Mouse (Mus musculus): ENCODE data around the gene Cdc37l1. TPM values are rescaled to one million over a fixed set of nuclear protein-coding genes. Genes with fewer than 3 reads are reported as not detected.

The Cdc37l1 gene
- polyA plus RNA-seq, 1 experiment: 9.2 TPM

DNA sequence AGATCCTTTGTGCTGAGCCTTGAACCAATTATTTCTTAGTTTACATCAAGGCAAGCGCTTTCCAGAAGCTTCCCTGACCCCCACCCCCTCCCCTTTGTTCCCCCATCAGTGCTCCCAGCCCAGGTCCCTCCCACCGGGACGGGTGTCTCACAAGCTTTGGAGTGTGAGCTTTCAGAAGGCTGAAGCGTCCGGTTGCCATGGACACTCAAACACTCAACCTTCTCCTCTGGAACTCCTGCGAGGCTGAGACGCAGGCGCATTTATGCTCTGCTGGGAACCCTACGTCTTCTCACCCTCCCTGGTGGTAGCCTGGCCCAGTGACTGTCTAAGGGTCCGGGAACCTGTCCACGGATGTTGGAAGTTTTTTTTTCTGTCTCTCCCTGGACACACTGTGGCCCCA is 22.5 kb upstream of the Cdc37l1 start, which contains the start of gene 4430402I18Rik:
TSS of gene 4430402I18Rik (minus strand) at position 149 of the 400 bp plus-strand sequence.
- H3K79me2 ChIP-seq (ENCODE audit: control insufficient read depth, insufficient read depth): no peaks in the 10 kb centered on the region
- TF ChIP-seq MAX (IDR thresholded peaks at IDR 0.05; ENCODE audit: low read depth) (no peak), POLR2A (IDR thresholded peaks at IDR 0.05; ENCODE audit: insufficient read length, low read depth) (no peak), SRF (IDR thresholded peaks at IDR 0.05; ENCODE audit: control insufficient read depth, insufficient read length, low read depth) (no peak), CEBPB (IDR thresholded peaks at IDR 0.05; ENCODE audit: insufficient read depth, poor library complexity, severe bottlenecking) (no peak), MYOG (IDR thresholded peaks at IDR 0.05; ENCODE audit: control insufficient read depth in 1 of 3, insufficient read depth in 1 of 3, insufficient read length in 2 of 3, low read depth in 2 of 3) (no peak), POLR2AphosphoS2 (IDR thresholded peaks at IDR 0.05; ENCODE audit: insufficient read length, low read depth) (no peak), TCF12 (IDR thresholded peaks at IDR 0.05; ENCODE audit: insufficient read depth, poor library complexity, severe bottlenecking) (no peak), TCF3 (IDR thresholded peaks at IDR 0.05; ENCODE audit: insufficient read length, low read depth) (no peak), REST (IDR thresholded peaks at IDR 0.05; ENCODE audit: insufficient read depth, insufficient read length) (no peak), USF1 (IDR thresholded peaks at IDR 0.05; ENCODE audit: low read depth) (no peak), MYOD1 (IDR thresholded peaks at IDR 0.05; ENCODE audit: control insufficient read depth in 1 of 3, insufficient read length in 2 of 3, low read depth in 2 of 3) (no peak), E2F4 (IDR thresholded peaks at IDR 0.05; ENCODE audit: insufficient read depth) (no peak)
- H3K27me3 ChIP-seq (ENCODE audit: control insufficient read depth, insufficient read depth, insufficient read length): peaks cover 13% of the 10 kb centered on the region
- H3K4me3 ChIP-seq: no peak within 1 kb of the TSS
- no peaks in the 10 kb centered on the region for H3K36me3 ChIP-seq (ENCODE audit: control insufficient read depth, insufficient read depth)
- no peak within 1 kb of the TSS for H3K4me2 ChIP-seq (ENCODE audit: low read depth)
- no peak within 1 kb of the TSS for H3ac ChIP-seq (ENCODE audit: control insufficient read depth, insufficient read length)

DNA sequence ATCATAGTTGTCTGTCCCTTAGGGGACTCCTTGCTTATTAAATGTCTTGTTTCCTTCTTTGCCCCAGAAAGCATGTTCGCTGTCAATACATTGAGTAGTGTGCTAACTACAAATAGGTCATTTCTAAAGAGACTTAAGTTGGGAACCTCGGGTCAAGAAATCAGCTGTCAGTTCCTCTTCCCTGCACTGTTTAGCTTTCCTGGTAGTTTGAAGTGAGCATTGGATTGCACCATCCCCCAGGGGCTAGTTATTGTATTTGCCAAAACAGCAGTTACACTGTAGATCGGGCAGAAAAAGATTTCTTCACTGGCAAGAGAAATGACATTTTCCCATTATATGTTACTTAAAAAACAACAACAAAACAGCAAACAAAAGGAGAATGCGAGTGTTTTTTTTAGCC is 22.0 kb upstream of the Cdc37l1 start:
- no peak overlapping the region for H3K4me2 ChIP-seq (ENCODE audit: low read depth)
- TF ChIP-seq TCF3 (IDR thresholded peaks at IDR 0.05; ENCODE audit: insufficient read length, low read depth) (no peak), POLR2A (IDR thresholded peaks at IDR 0.05; ENCODE audit: insufficient read length, low read depth) (no peak), TCF12 (IDR thresholded peaks at IDR 0.05; ENCODE audit: insufficient read depth, poor library complexity, severe bottlenecking) (no peak), POLR2AphosphoS2 (IDR thresholded peaks at IDR 0.05; ENCODE audit: insufficient read length, low read depth) (no peak), MYOD1 (IDR thresholded peaks at IDR 0.05; ENCODE audit: control insufficient read depth in 1 of 3, insufficient read length in 2 of 3, low read depth in 2 of 3) (no peak), E2F4 (IDR thresholded peaks at IDR 0.05; ENCODE audit: insufficient read depth) (no peak), MYOG (IDR thresholded peaks at IDR 0.05; ENCODE audit: control insufficient read depth in 1 of 3, insufficient read depth in 1 of 3, insufficient read length in 2 of 3, low read depth in 2 of 3) (no peak), SRF (IDR thresholded peaks at IDR 0.05; ENCODE audit: control insufficient read depth, insufficient read length, low read depth) (no peak), USF1 (IDR thresholded peaks at IDR 0.05; ENCODE audit: low read depth) (no peak), MAX (IDR thresholded peaks at IDR 0.05; ENCODE audit: low read depth) (no peak), REST (IDR thresholded peaks at IDR 0.05; ENCODE audit: insufficient read depth, insufficient read length) (no peak), CEBPB (IDR thresholded peaks at IDR 0.05; ENCODE audit: insufficient read depth, poor library complexity, severe bottlenecking) (no peak)
- H3K36me3 ChIP-seq (ENCODE audit: control insufficient read depth, insufficient read depth): no peaks in the 10 kb centered on the region
- H3K79me2 ChIP-seq (ENCODE audit: control insufficient read depth, insufficient read depth): no peaks in the 10 kb centered on the region
- H3K27me3 ChIP-seq (ENCODE audit: control insufficient read depth, insufficient read depth, insufficient read length): peaks cover 13% of the 10 kb centered on the region
- H3K4me3 ChIP-seq: no peak overlapping the region
- no peak overlapping the region for H3ac ChIP-seq (ENCODE audit: control insufficient read depth, insufficient read length)

DNA sequence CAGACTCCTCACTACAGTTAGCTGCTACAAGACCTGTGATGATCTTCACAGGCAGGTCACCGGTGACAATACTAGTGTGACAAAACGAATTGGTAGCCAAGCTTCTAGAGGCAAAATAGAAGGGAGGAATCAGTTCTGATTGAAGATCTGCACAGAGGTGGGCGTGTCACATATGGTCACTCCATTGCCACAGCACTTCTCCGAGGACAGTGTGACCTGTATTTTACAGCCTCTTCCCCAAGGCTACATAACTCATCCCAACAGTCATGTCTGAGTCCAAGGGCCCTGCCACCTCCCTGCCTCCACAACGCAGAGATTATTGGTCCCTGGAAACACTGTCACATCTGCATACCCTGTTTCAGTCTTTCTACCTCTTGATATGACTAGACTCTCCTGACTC is 20.9 kb upstream of the Cdc37l1 start:
- H3ac ChIP-seq (ENCODE audit: control insufficient read depth, insufficient read length): no peak overlapping the region
- no peaks in the 10 kb centered on the region for H3K36me3 ChIP-seq (ENCODE audit: control insufficient read depth, insufficient read depth)
- H3K79me2 ChIP-seq (ENCODE audit: control insufficient read depth, insufficient read depth): no peaks in the 10 kb centered on the region
- TF ChIP-seq POLR2A (IDR thresholded peaks at IDR 0.05; ENCODE audit: insufficient read length, low read depth): no peak
- no peak for TF ChIP-seq TCF12 (IDR thresholded peaks at IDR 0.05; ENCODE audit: insufficient read depth, poor library complexity, severe bottlenecking)
- TF ChIP-seq CEBPB (IDR thresholded peaks at IDR 0.05; ENCODE audit: insufficient read depth, poor library complexity, severe bottlenecking): no peak
- H3K4me3 ChIP-seq: no peak overlapping the region
- H3K4me2 ChIP-seq (ENCODE audit: low read depth): no peak overlapping the region
- H3K27me3 ChIP-seq (ENCODE audit: control insufficient read depth, insufficient read depth, insufficient read length): peaks cover 11% of the 10 kb centered on the region

DNA sequence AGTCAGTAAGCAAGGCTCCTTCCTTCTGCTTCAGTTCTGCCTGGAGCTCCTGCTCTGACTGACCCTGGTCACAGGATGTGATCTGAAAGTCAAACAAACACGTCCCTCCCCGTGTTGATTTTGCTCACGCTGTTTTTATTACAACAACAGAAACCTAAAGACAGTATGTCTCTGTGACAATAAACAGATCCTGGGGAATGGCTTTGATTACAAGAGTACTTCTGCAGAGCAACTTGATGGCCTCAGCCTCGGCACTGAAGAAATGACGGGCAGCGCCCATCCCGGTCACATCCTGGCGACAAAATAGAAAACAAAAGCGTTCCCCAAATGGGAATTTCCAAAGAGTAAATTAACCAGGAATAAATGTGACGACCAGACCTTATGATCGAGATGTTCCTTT is 19.9 kb upstream of the Cdc37l1 start:
- Histone ChIP-seq H3ac (ENCODE audit: control insufficient read depth, insufficient read length) (no peak overlapping the region), H3K4me3 (no peak overlapping the region), H3K27me3 (ENCODE audit: control insufficient read depth, insufficient read depth, insufficient read length) (peaks cover 9% of the 10 kb centered on the region), H3K36me3 (ENCODE audit: control insufficient read depth, insufficient read depth) (no peaks in the 10 kb centered on the region), H3K79me2 (ENCODE audit: control insufficient read depth, insufficient read depth) (no peaks in the 10 kb centered on the region), H3K4me2 (ENCODE audit: low read depth) (no peak overlapping the region)
- TF ChIP-seq POLR2A (IDR thresholded peaks at IDR 0.05; ENCODE audit: insufficient read length, low read depth) (no peak), CEBPB (IDR thresholded peaks at IDR 0.05; ENCODE audit: insufficient read depth, poor library complexity, severe bottlenecking) (no peak), TCF12 (IDR thresholded peaks at IDR 0.05; ENCODE audit: insufficient read depth, poor library complexity, severe bottlenecking) (no peak), USF1 (IDR thresholded peaks at IDR 0.05; ENCODE audit: low read depth) (no peak), MYOD1 (IDR thresholded peaks at IDR 0.05; ENCODE audit: control insufficient read depth in 1 of 3, insufficient read length in 2 of 3, low read depth in 2 of 3) (no peak), E2F4 (IDR thresholded peaks at IDR 0.05; ENCODE audit: insufficient read depth) (no peak), POLR2AphosphoS2 (IDR thresholded peaks at IDR 0.05; ENCODE audit: insufficient read length, low read depth) (no peak)

DNA sequence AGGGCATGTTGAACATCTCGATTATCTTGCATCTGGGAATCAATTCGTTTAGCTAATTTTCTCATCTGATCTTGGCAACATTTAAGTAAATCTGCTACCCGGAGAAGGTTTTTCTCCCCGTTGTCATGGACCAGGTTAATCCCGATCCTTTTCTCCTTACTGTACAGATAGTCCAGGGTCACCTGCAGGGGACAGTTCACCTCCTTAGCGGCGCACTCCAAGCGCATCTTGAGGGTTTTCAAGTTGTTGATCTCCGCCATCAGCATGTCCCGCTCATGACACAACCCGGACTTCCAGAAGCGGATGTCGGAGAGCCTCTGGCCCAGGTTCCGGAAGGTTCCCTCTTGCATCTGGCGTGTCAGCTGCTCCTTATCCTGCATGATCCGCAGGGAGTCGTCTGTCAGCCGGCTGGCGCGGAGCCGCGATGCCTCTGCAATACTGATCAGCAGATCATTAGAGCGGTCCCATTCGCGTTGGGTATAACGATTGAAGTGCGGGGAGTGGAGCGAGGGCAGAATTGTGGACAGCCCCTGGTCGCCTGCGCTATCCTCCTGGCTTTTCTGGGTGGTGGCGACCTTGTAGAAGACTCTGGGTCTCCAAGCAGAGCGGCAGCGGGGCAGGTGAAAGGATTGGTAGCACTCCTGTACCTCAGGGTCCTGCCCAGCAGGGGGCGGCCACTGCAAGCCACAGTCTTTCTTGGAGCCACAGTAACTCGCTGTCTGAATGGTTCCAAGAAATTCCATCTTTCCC is 15.1 kb upstream of the Cdc37l1 start:
- Histone ChIP-seq H3ac (ENCODE audit: control insufficient read depth, insufficient read length) (no peak overlapping the region), H3K27me3 (ENCODE audit: control insufficient read depth, insufficient read depth, insufficient read length) (peaks cover 14% of the 10 kb centered on the region), H3K4me3 (no peak overlapping the region), H3K79me2 (ENCODE audit: control insufficient read depth, insufficient read depth) (no peaks in the 10 kb centered on the region), H3K36me3 (ENCODE audit: control insufficient read depth, insufficient read depth) (no peaks in the 10 kb centered on the region), H3K4me2 (ENCODE audit: low read depth) (no peak overlapping the region)
- TF ChIP-seq TCF12 (IDR thresholded peaks at IDR 0.05; ENCODE audit: insufficient read depth, poor library complexity, severe bottlenecking) (no peak), SRF (IDR thresholded peaks at IDR 0.05; ENCODE audit: control insufficient read depth, insufficient read length, low read depth) (no peak), REST (IDR thresholded peaks at IDR 0.05; ENCODE audit: insufficient read depth, insufficient read length) (no peak)

All from myocyte (in vitro differentiated cells).